In the genomic region with DNA sequence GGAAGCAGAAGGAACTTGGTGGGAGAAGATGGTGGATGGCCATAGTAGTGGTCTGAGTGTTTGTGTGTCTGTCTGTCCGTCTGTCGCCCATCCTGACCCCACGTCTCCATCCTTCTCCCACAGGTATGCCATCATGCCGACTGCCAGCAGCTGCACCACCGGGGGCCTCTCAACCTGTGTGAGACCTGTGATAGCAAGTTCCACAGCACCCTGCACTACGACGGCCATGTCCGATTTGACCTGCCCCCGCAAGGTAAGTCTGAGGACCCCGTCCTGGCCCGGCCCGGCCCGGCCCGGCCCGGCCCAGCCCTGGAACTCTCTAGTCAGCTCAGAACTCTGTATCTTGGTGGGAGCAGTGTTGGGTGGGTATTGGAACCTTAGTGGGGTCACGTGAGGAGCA, we compare ENCODE assay signal across 34 mouse cellular contexts. TPM values are rescaled to one million over a fixed set of nuclear protein-coding genes. Genes with fewer than 3 reads are reported as not detected.
A peak's percentile ranks its signal among the peaks of the same experiment; 100 is the strongest.
DNase-seq lines count a peak whose midpoint lies in the region; ATAC-seq and TF ChIP-seq lines count a peak whose summit lies in the region.
"Had no signal": no experiment of that assay in that cellular context is flagged by ENCODE, and none has a peak within 500 bp of the region (broad histone marks: within the 10 kb centered on the region; RNA-seq: fewer than 3 reads in every experiment).

No protein-coding gene starts in this region.

- no peak overlapping the region for H3K4me2 ChIP-seq in heart, embryonic 11.5 days
- H3K4me2 ChIP-seq in kidney, embryonic 14.5 days (replicated peaks; ENCODE audit: low read depth, low read length), result no peak overlapping the region
- H3K4me2 ChIP-seq in liver, embryonic 15.5 days, result no peak overlapping the region
- H3K4me2 ChIP-seq: embryonic facial prominence, embryonic 13.5 days; limb, embryonic 15.5 days; midbrain, embryonic 15.5 days had no signal

- DNase-seq in heart, postnatal 4 days, result no peak
- no peak for DNase-seq in kidney, postnatal 36 days
- DNase-seq in liver, result no peak
- no peak for DNase-seq in right cerebral cortex, postnatal 14 days
- DNase-seq: adrenal gland, postnatal 14 days; cerebellum, adult 11 months; cerebellum, adult 9-11 months; forebrain, postnatal 0 days; kidney, adult 18-20 months; kidney, postnatal 10 days; left cerebral cortex, postnatal 4 days; liver, postnatal 0 days; right cerebral cortex, adult 18-20 months; right cerebral cortex, postnatal 4 days; thymus, adult 18-20 months; thymus, postnatal 36 days had no signal

- WGBS in heart, embryonic 11.5 days (ENCODE audit: insufficient replicate concordance), result 90% methylated on average over 16 of the region's 16 CpGs
- 92% methylated on average over 16 of the region's 16 CpGs for WGBS in kidney, embryonic 14.5 days
- 87% methylated on average over 16 of the region's 16 CpGs for WGBS in liver, embryonic 15.5 days (ENCODE audit: insufficient replicate concordance)

- no peaks in the 10 kb centered on the region for H3K9me3 ChIP-seq in heart, embryonic 11.5 days (replicated peaks; ENCODE audit: control insufficient read depth, low read length)
- H3K9me3 ChIP-seq in kidney, embryonic 14.5 days (ENCODE audit: control insufficient read depth, low read length), result no peaks in the 10 kb centered on the region
- H3K9me3 ChIP-seq in liver, embryonic 15.5 days (replicated peaks), result no peaks in the 10 kb centered on the region
- H3K9me3 ChIP-seq: embryonic facial prominence, embryonic 13.5 days; forebrain, embryonic 10.5 days; limb, embryonic 15.5 days; midbrain, embryonic 10.5 days; midbrain, embryonic 15.5 days had no signal

- ATAC-seq in heart, embryonic 11.5 days (replicated peaks; ENCODE audit: insufficient number of reproducible peaks, low FRiP score, low TSS enrichment), result no peak
- ATAC-seq in kidney, embryonic 14.5 days (ENCODE audit: low FRiP score, low TSS enrichment), result no peak
- no peak for ATAC-seq in liver, embryonic 15.5 days (ENCODE audit: insufficient read depth)
- ATAC-seq: forebrain, postnatal 0 days; hindbrain, embryonic 16.5 days; liver, postnatal 0 days; midbrain, embryonic 15.5 days had no signal

- H3K36me3 ChIP-seq in heart, embryonic 11.5 days (ENCODE audit: control insufficient read depth, insufficient read depth, low read length), result peaks cover 8% of the 10 kb centered on the region
- H3K36me3 ChIP-seq in kidney, embryonic 14.5 days (ENCODE audit: control insufficient read depth, insufficient read depth, low read length), result peaks cover 35% of the 10 kb centered on the region
- H3K36me3 ChIP-seq in liver, embryonic 15.5 days (replicated peaks), result peaks cover 44% of the 10 kb centered on the region
- H3K36me3 ChIP-seq: midbrain, embryonic 15.5 days had no signal

- H3K27ac ChIP-seq in heart, embryonic 11.5 days (ENCODE audit: low read depth, low read length), result peak overlapping the region; percentile 0; the same call in 1 of the 2 replicates
- 0 out of 2 replicates have a peak overlapping the region, but pooled peaks have one; percentile 65 for H3K27ac ChIP-seq in kidney, embryonic 14.5 days (ENCODE audit: low read depth, low read length)
- 0 out of 2 replicates have a peak overlapping the region, but pooled peaks have one; percentile 51 for H3K27ac ChIP-seq in liver, embryonic 15.5 days (replicated peaks)
- H3K27ac ChIP-seq in cortical plate, adult 2 months (ENCODE audit: insufficient read depth, low read length), result 0 out of 2 replicates have a peak overlapping the region, but pooled peaks have one; percentile 20
- H3K27ac ChIP-seq: embryonic facial prominence, embryonic 13.5 days; forebrain, embryonic 10.5 days; limb, embryonic 15.5 days; midbrain, embryonic 10.5 days; midbrain, embryonic 15.5 days had no signal

- no peak for TF ChIP-seq POLR2A in cortical plate, adult 2 months (IDR thresholded peaks at IDR 0.05; ENCODE audit: extremely low read depth, insufficient read depth, low read length)

- TF ChIP-seq CTCF in cortical plate, adult 2 months (IDR thresholded peaks at IDR 0.05; ENCODE audit: extremely low read depth, insufficient read depth, low read length), result no peak

- no peak overlapping the region for H3K9ac ChIP-seq in heart, embryonic 11.5 days (ENCODE audit: low read depth, low read length)
- no peak overlapping the region for H3K9ac ChIP-seq in kidney, embryonic 14.5 days (ENCODE audit: low read depth, low read length)
- no peak overlapping the region for H3K9ac ChIP-seq in liver, embryonic 15.5 days
- H3K9ac ChIP-seq: embryonic facial prominence, embryonic 13.5 days; forebrain, postnatal 0 days; limb, embryonic 15.5 days; liver, postnatal 0 days; midbrain, embryonic 15.5 days had no signal

- no peak overlapping the region for H3K4me3 ChIP-seq in heart, embryonic 11.5 days (ENCODE audit: low read depth, low read length)
- no peak overlapping the region for H3K4me3 ChIP-seq in kidney, embryonic 14.5 days (ENCODE audit: low read length)
- H3K4me3 ChIP-seq in liver, embryonic 15.5 days (replicated peaks), result no peak overlapping the region
- no peak overlapping the region for H3K4me3 ChIP-seq in cortical plate, adult 2 months (ENCODE audit: insufficient read depth, low read length)
- H3K4me3 ChIP-seq: embryonic facial prominence, embryonic 13.5 days; forebrain, embryonic 10.5 days; limb, embryonic 15.5 days; midbrain, embryonic 10.5 days; midbrain, embryonic 15.5 days had no signal

- peaks cover 11% of the 10 kb centered on the region for H3K4me1 ChIP-seq in heart, embryonic 11.5 days (ENCODE audit: control insufficient read depth, insufficient read depth, low read length)
- H3K4me1 ChIP-seq in kidney, embryonic 14.5 days (ENCODE audit: control insufficient read depth, insufficient read depth, low read length), result peaks cover 35% of the 10 kb centered on the region
- H3K4me1 ChIP-seq in liver, embryonic 15.5 days (replicated peaks), result peaks cover 33% of the 10 kb centered on the region
- peaks cover 11% of the 10 kb centered on the region for H3K4me1 ChIP-seq in cortical plate, adult 2 months (ENCODE audit: control insufficient read depth, insufficient read depth, low read length)
- H3K4me1 ChIP-seq: midbrain, embryonic 15.5 days had no signal

- 0 out of 2 replicates have a peak, but pooled peaks cover 3% of the 10 kb centered on the region for H3K27me3 ChIP-seq in heart, embryonic 11.5 days (ENCODE audit: control insufficient read depth, insufficient read depth, low read length)
- H3K27me3 ChIP-seq in kidney, embryonic 14.5 days (ENCODE audit: control insufficient read depth, insufficient read depth, low read length), result no peaks in the 10 kb centered on the region
- 0 out of 2 replicates have a peak, but pooled peaks cover 2% of the 10 kb centered on the region for H3K27me3 ChIP-seq in liver, embryonic 15.5 days
- H3K27me3 ChIP-seq: embryonic facial prominence, embryonic 13.5 days; midbrain, embryonic 15.5 days had no signal

RNA-seq across cellular contexts. Expression of a gene that starts 13.8 kb away (rescaled TPM):
- 0.27 and 0.58 TPM in 2 replicates for polyA plus RNA-seq in heart, embryonic 11.5 days (2014; fragmentation: Nextera tagmentation; extraction: Ambion mirVana)
- 1 to 10 TPM in 1 of 2 experiments, under 1 TPM in 1; 0.88 to 2.2 TPM for total RNA-seq in heart, postnatal 4 days (2021)
- 0.57 and 1.9 TPM in 2 replicates for polyA plus RNA-seq in kidney, embryonic 14.5 days (2014; fragmentation: Nextera tagmentation; extraction: Ambion mirVana)
- polyA plus RNA-seq in liver, embryonic 15.5 days (2015; fragmentation: Nextera tagmentation; extraction: Ambion mirVana), result 0.37 and 0.50 TPM in 2 replicates
- 12.7 and 14.7 TPM in 2 replicates for polyA plus RNA-seq in cortical plate, adult 2 months (2012; rRNA removed)

RNA-seq across cellular contexts. Expression of a gene that starts 29.6 kb away (rescaled TPM):
- 6.6 and 7.0 TPM in 2 replicates for polyA plus RNA-seq in heart, embryonic 11.5 days (2014; fragmentation: Nextera tagmentation; extraction: Ambion mirVana)
- 10 to 100 TPM; 35.0 to 35.3 TPM for total RNA-seq in heart, postnatal 4 days (2021)
- 10.4 and 16.1 TPM in 2 replicates for polyA plus RNA-seq in kidney, embryonic 14.5 days (2014; fragmentation: Nextera tagmentation; extraction: Ambion mirVana)
- polyA plus RNA-seq in liver, embryonic 15.5 days (2015; fragmentation: Nextera tagmentation; extraction: Ambion mirVana), result 5.1 and 5.9 TPM in 2 replicates
- polyA plus RNA-seq in cortical plate, adult 2 months (2012; rRNA removed), result 59.9 and 72.3 TPM in 2 replicates

RNA-seq across cellular contexts. Expression of a gene that starts 50.2 kb away (rescaled TPM):
- polyA plus RNA-seq in heart, embryonic 11.5 days (2014; fragmentation: Nextera tagmentation; extraction: Ambion mirVana), result 0.90 and 1.3 TPM in 2 replicates
- 1 to 10 TPM; 1.5 to 1.8 TPM for total RNA-seq in heart, postnatal 4 days (2021)
- 36.1 and 36.3 TPM in 2 replicates for polyA plus RNA-seq in kidney, embryonic 14.5 days (2014; fragmentation: Nextera tagmentation; extraction: Ambion mirVana)
- polyA plus RNA-seq in liver, embryonic 15.5 days (2015; fragmentation: Nextera tagmentation; extraction: Ambion mirVana), result 1.5 and 2.0 TPM in 2 replicates
- polyA plus RNA-seq in cortical plate, adult 2 months (2012; rRNA removed), result 1.8 and 2.6 TPM in 2 replicates

RNA-seq across cellular contexts. Expression of a gene that starts 56.7 kb away (rescaled TPM):
- polyA plus RNA-seq in heart, embryonic 11.5 days (2014; fragmentation: Nextera tagmentation; extraction: Ambion mirVana), result 0.07 TPM in 1 of 2 replicates, not detected in the other
- total RNA-seq in heart, postnatal 4 days (2021), result not detected
- not detected in 2 replicates for polyA plus RNA-seq in kidney, embryonic 14.5 days (2014; fragmentation: Nextera tagmentation; extraction: Ambion mirVana)
- 0.14 TPM in 1 of 2 replicates, not detected in the other for polyA plus RNA-seq in liver, embryonic 15.5 days (2015; fragmentation: Nextera tagmentation; extraction: Ambion mirVana)
- polyA plus RNA-seq in cortical plate, adult 2 months (2012; rRNA removed), result not detected in 2 replicates
- total RNA-seq: adrenal gland, postnatal 14 days; forebrain, postnatal 0 days; gastrocnemius, adult 8-10 months; layer of hippocampus, postnatal 14 days; left cerebral cortex, adult 8-10 months; left cerebral cortex, postnatal 4 days; megakaryocyte progenitor cell, adult 5-6 weeks; neutrophil, adult 5-6 weeks had no signal
- polyA plus RNA-seq: embryonic facial prominence, embryonic 13.5 days; forebrain, embryonic 10.5 days; forebrain, postnatal 0 days; heart, embryonic 14.5 days; hindbrain, embryonic 16.5 days; intestine, embryonic 14.5 days; liver, postnatal 0 days; midbrain, embryonic 15.5 days; spleen, adult 2 months had no signal

Comparison
In these comparisons a context has a peak if more than half of its experiments do, and no peak if none do; other contexts are left out.
1. H3K27ac ChIP-seq: peak in every context shown above with its lines; median percentile 65 in kidney, embryonic 14.5 days; 51 in liver, embryonic 15.5 days; 20 in cortical plate, adult 2 months; 0 in heart, embryonic 11.5 days.
2. RNA of a gene that starts 50.2 kb away (polyA plus RNA-seq): 36.1 to 36.3 TPM in kidney, embryonic 14.5 days; 1.8 to 2.6 TPM in cortical plate, adult 2 months, 1.5 to 2.0 TPM in liver, embryonic 15.5 days and 0.90 to 1.3 TPM in heart, embryonic 11.5 days; every median in the first group is over 10 times any median in the second.